Mouse (Mus musculus) testis, postnatal 10 days (tissue): ENCODE data around the gene Esp16.
"Not testable (repeated sequence)": the region's sequence is repeated elsewhere in the genome, so short reads cannot be mapped to it uniquely, and the experiment has no call there.

Source experiments
- DNase-seq: peaks from one replicate; pipeline ENCODE4 v3.0.0; 2021; ENCODE audit warnings: low spot score

Esp16 gene

DNA sequence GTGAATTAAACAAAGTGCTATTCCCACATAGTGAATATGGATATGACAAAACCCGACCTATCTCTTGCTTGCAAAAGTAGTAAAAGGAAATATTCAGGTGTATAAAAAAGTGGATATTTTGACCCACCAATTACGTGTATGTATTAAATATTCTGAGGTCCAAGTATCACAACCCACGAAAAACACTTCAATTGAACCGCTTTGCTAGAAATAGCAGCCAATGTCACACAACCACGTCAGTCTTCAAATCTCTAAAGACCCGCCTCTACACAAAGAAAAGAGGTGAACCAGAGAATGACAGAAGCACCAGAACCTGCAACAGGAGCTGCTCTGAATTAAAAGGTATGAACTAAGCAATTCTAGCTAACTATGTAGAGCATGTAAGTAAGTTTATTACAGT is at the start of gene Esp16:
Gene Esp16, plus strand, starts transcription at position 301 of the 400 bp plus-strand sequence.
- not testable (repeated sequence) for DNase-seq

DNA sequence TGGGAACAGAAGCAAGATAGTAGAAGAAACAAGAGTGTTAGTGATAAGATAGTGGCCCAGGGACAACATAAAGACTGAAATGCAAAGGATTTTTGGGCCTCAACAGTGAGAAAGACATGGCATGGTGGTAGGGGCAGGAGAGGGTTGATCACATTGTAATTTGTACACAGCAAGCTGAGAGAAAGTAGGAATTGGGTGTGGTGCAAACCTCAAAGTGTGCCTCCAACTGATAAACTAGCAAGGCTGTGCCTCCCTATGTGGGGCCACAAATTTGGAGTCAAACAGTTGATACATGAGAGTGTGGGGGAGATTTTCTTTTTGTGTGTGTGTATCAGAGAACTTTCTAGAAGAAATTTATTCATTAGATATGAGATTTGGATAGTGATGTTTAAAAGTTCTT is 37.9 kb upstream of the Esp16 start:
- not testable (repeated sequence) for DNase-seq
